Mouse (Mus musculus): ENCODE measurements around the gene Lrrn2. TPM values are rescaled to one million over a fixed set of nuclear protein-coding genes. Genes with fewer than 3 reads are reported as not detected.

Gene Lrrn2
- total RNA-seq, 2 experiments from 2014 or later, result 2.4 to 2.8 TPM

DNA sequence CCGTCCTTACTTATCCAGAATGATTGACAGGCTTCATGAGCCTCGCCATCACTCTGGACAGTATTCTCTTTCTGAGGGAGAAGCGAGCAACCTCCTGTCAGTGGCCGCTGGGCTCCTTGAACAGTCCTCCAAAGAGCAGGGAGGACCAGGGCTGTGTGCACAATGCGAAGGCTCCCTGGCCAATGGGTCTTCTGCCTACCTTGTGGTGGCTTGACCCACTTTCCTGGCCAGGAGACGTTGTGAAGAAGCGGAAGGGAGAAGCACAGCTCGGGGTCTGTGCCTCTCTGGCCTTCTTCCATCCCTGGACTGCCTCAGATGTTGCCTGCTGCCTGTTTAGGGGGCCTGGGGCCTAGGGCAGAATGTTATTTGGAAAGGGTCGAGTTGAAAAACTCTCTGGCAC, 1.8 kb downstream of the Lrrn2 start:
- intact Hi-C loops (cut with DNase I), result no loop called here
- DNase-seq, result no peak

DNA sequence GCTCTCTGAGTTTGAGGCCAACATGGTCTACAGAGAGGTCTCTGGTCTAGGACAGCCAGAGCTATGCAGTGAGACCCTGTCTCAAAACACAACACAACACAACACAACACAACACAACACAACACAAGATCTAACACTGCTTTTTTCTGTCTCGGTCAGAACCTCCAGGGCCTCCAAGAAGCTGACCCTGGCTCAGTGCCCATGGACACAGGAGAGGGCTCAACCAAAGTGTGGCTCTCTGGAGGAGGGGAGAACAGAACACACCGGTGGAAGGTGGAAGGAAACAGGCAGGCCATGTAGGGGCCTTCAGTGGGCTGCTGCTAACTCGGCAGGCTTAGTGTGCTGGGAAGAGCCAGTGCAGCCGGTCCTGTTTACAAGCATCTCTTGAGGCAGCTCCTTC, 5.6 kb downstream of the Lrrn2 start:
- intact Hi-C loops (cut with DNase I), result no loop called here
- DNase-seq, result no peak

DNA sequence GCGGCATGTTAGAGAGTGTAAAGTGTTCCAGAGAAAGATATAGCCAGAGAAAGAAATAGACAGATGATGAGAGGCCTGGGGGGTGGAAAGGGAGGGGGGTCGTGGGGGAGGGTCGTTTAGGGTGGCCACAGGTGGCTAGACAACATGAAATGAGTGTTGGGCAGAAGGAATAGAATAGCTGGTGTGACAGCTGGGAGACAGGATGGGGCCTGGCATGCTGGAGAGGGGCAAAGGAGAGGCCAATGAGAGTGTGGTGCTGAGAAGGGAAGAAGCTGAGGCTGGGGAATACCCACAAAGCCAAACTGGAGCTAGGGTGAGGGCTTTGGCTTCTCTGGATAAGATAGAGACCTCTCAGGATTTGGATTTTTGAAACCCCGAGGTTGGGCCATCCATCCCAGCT, 6.6 kb downstream of the Lrrn2 start:
- DNase-seq, result no peak
- intact Hi-C loops (cut with DNase I), result no loop called here

- intact Hi-C loops (cut with DNase I), result no loop called here
- no peak for DNase-seq
Observed at GRCm38 (mm10) chr1:132888811-132889210, 8.7 kb downstream of the Lrrn2 start.

- intact Hi-C loops (cut with DNase I), result no loop called here
- no peak for DNase-seq
Observed at GRCm38 (mm10) chr1:132890161-132890794, 10.2 kb downstream of the Lrrn2 start.

- intact Hi-C loops (cut with DNase I), result no loop called here
- DNase-seq, result no peak
Observed at GRCm38 (mm10) chr1:132892065-132892464, 12.0 kb downstream of the Lrrn2 start.

GRCm38 (mm10) chr1:132893311-132894077, 13.4 kb downstream of the Lrrn2 start:
- intact Hi-C loops (cut with DNase I), result no loop called here
- peak; percentile 19 to 30 for DNase-seq

DNA sequence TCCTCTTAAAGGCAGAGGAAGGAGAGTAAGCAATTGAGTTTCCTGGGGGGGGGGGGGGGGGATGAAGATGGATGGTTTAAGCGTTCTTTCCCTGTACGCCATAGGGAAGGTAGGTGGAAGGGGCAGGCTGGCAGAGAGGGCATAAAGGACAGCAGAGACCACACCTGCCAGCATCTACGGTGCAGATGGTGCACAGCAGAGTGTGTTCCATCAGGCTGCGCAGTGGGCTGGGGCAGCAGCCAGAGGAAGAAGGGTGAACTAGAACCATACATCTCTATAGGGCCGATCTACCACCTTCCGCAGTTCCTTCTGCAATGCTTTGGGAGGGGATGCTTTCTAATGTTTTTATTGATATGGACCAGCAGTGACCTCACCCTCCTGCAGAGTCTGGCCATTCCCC, 19.0 kb downstream of the Lrrn2 start:
- DNase-seq, result no peak
- intact Hi-C loops (cut with DNase I), result no loop called here

GRCm38 (mm10) chr1:132899626-132900025, 19.6 kb downstream of the Lrrn2 start:
- no peak for DNase-seq

DNA sequence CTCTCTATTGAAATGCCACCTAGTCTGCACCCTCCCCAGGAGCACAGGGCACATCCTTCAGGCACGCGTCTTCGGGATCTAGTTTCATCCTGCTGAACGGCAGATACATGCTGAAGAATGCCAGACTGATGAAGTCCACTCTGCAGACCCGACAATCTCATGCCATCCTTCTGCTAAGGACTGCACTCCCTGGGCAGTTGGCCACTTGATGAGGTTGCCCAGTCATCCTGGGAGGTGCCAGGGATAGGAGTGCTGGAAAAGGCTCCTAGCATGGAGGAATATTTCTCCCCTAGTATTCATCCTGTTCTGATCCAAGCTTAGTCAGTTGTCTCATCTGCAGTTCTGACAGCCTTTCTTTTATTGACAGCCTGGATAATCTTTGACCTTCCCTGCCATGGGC, 20.9 kb downstream of the Lrrn2 start:
- intact Hi-C loops (cut with DNase I), result no loop called here
- DNase-seq, result no peak

More at GRCm38 (mm10) chr1:132899626-132900025, 19.6 kb downstream of the Lrrn2 start:
- intact Hi-C loops (cut with DNase I), result no loop called here

DNA sequence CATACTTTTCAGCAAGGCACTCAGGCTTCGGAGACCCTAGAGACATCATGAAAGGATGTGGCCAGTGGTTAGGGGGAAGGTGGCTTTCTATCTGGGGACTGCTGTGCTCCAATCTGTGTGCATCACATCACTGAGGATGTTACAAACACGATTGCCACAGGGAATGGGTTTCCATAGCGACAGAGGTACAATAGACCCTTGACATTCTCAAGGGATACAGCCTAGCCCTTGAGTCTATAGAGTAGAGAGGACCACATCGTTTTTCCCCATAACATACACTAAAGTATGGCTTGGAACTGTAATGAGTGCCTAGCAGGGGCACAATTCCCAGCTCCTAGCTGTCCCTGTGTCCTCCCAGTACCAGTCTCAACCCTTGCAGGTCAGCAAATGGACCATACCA, 23.4 kb downstream of the Lrrn2 start:
- DNase-seq, result no peak

DNA sequence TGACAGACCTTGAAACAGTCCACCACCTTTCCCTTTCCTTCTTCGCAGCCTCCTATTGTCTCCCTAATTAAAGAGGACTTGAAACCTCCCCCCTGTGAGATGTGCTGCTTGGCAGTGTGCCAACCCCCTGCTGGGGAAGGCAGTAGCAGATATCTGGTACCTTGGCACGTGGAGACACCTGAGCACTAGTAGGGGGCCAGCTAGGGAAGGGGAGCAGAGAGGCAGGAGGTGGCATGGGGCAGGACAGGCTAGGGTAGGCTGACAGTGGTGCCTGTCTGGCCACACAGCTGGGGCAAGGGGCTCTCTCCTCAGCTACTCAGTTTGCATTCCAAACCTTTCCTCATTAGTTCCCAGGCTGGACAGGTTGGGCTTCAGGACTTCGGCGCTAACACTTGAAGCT, 29.0 kb downstream of the Lrrn2 start:
- intact Hi-C loops (cut with DNase I), result no loop called here
- DNase-seq, result no peak

More for the DNA sequence above, 23.4 kb downstream of the Lrrn2 start:
- intact Hi-C loops (cut with DNase I), result no loop called here

- intact Hi-C loops (cut with DNase I), result no loop called here
- no peak for DNase-seq
Observed at GRCm38 (mm10) chr1:132909951-132910350, 29.9 kb downstream of the Lrrn2 start.

- DNase-seq, result no peak
- intact Hi-C loops (cut with DNase I), result no loop called here
Observed at GRCm38 (mm10) chr1:132910414-132911041, 30.5 kb downstream of the Lrrn2 start.

DNA sequence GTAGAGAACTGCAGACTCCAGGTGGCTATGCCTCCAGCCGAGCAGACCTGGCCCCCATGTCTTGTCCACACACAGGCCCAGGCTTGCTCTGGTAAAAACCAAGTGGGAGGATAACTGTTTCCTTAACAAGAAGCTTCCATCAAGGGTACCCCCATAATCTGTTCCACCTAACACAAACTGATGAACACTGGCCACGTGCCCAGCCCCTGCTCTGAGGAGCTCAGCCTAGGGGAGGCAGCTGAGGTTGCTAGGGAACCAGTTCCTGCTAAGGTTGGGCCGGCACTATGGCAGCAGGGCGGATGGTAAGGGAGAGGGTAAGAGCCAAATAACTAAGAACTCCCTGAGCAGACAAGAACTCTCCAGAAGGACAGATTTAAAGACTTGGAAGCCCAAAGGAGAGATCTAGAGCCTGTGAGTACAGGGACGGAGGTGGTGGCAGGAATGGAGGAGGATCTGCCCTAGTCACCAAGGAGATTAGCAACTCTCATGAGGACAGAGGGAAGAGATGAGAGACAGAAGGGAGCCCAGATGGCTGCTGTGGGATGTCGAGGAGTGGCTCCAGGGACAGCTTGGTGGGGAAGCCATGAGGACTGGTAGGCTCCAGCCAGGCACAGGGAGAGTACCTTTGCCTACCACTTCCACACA, 35.9 kb downstream of the Lrrn2 start:
- DNase-seq, result no peak
- intact Hi-C loops (cut with DNase I), result no loop called here

DNA sequence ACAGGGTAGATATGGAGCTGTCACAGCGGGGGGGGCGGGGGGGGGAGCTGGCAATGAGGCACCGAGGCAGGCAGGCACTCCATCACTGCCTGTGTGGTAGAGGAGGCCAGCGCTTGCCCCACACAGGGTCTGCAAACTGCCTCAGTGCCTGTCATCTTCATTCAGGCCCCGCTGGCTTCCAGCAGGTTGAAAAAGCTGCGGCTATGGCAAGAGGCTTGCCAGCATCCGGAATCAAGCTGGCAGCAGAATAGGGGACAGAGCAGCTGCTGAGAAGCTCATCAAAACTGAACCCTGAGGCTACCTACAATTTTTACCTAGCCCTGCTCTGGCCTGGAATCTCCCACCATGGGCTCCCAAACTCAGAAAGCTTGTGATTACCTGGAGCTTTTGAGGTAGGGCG, 37.5 kb downstream of the Lrrn2 start:
- intact Hi-C loops (cut with DNase I), result no loop called here

DNA sequence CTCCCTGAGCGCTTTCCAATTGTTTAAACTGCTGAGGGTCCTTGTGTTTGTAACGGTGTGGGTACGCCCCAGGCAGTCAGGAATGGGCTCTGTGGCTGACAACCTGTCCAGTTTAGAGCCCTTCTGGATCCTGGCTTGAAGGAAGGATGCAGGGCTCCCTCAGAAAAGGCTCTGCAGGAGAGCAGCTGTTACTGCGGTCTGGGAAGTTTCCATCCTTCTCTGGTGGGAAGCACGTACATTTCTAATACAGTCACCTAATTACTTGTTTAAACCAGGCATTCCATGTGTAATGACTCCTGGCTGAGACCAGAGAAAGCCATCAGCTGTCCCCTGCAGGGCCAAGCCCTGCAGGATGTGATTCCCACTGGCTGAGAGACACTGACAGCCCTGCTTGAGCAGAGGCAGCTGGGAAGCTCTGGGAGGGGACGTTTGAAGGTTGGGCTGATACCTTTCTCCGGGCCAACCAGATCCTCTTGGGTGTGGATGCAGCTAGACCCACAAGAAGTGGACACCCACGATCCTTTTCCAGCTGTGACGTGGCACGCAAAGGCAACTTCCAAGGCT, 38.1 kb downstream of the Lrrn2 start:
- peak in 1 of 2 experiments; percentile 3 for DNase-seq
- intact Hi-C loops (cut with DNase I), result no loop called here

More for the DNA sequence above, 37.5 kb downstream of the Lrrn2 start:
- no peak for DNase-seq

- intact Hi-C loops (cut with DNase I), result no loop called here
- DNase-seq, result no peak
Observed at GRCm38 (mm10) chr1:132919258-132919657, 39.2 kb downstream of the Lrrn2 start.

- no peak for DNase-seq
Observed at GRCm38 (mm10) chr1:132921071-132921470, 41.0 kb downstream of the Lrrn2 start.

DNA sequence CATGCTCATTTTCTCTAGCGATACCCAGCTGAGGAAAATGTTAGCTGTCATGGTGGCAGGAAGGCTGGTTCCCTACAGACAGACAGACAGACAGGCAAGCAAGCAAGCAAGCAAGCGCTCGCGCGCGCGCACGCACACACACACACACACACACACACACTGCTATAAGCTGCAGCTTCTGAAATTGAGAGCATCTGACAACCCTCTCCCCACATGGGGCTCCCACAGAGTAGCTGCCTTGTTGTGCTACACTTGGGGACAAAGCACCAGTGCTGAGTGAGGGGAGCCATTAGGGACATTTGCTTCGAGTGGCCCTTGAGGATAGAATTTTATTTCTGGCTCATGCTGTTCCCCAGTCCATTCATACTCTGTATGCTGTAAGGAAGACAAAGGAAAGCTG, 42.2 kb downstream of the Lrrn2 start:
- no peak for DNase-seq
- intact Hi-C loops (cut with DNase I), result no loop called here

More at GRCm38 (mm10) chr1:132921071-132921470, 41.0 kb downstream of the Lrrn2 start:
- intact Hi-C loops (cut with DNase I), result no loop called here

DNA sequence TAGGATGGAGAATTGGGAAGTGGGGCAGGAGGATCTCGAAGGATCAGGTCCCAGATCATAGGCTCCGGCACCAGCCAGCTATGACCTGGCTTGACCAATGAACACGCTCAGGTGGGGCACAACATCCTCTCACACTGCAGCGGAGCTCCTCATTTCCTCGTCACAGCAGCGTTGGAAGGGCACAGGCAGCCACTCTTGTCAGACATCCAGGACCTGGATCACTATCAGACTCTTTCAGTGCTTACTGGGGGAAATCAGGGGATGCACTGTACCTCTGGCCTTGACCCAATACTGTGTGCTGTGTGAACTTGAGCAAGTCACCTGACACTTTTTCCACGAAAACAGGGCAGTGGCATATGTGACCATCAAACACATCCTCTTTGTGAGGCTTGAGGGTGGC, 45.2 kb downstream of the Lrrn2 start:
- intact Hi-C loops (cut with DNase I), result no loop called here
- DNase-seq, result no peak
